Mouse (Mus musculus) retina, postnatal 1 day (tissue): ENCODE measurements around the gene Pard3.
A peak's percentile ranks its signal among the peaks of the same experiment; 100 is the strongest.

Experiments
- DNase-seq: peaks from one replicate; pipeline ENCODE4 v3.0.0-alpha.2; 2012

The Pard3 gene

DNA sequence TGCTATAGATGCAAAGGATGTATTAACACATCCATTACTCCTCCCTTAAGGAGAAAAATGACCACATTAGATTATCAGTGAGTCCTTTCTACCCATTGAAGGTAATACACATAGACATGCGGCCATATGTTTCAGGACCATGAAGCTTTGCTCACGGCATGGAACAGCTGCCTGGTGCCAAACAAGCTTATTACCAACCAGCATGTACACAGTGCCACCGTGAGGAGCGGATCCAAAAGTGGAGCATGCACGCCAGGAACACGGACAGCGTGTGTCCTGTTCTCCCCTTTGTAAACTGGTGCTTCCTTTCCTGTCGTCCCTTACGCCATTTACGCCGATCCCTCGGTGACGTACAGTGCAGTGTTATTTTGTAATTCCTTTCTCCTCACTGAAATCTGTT is 232.2 kb downstream of the Pard3 start:
- DNase-seq: peak; percentile 69

DNA sequence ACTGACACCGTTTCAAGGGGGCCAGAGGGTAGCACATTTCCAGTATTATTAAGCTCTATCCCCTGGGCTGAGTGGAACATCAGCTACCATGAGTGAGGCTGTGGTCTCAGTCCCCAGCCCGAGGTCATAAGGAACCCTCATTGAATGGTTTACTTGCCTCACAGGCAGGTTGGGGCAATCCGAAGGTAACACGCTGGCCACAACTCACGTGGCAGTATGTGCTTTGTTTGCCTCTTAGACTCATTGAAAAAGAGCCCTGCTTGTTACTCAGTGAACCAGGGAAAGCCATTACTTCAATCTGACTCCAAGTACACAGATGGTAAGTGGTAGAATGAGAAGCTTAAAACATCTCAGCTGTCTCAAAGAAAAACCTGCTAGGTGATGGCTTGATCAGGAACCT is 236.8 kb downstream of the Pard3 start:
- no peak for DNase-seq

GRCm38 (mm10) chr8:127302847-127303445 is 239.3 kb downstream of the Pard3 start:
- no peak for DNase-seq

GRCm38 (mm10) chr8:127307026-127307425 is 243.3 kb downstream of the Pard3 start:
- DNase-seq: no peak

DNA sequence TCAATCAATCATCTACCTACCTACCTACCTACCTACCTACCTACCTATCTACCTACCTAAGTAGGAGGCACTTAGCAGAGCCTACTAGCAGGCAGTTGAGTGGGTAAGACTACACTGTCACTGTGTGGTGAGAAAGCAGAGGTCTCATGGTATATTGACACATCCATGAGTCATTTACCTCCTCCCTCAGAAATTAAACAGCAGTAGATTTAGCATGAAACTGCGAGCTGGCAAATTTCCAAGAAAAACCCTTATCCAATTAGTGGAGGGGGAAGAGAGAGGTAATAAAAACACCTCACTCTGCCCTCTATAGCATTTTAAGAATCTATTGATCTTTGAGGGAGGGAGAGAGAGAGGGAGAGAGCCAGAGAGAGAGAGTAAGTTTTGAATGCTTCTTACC is 245.7 kb downstream of the Pard3 start:
- no peak for DNase-seq

GRCm38 (mm10) chr8:127315811-127316210 is 252.1 kb downstream of the Pard3 start:
- DNase-seq: no peak

- DNase-seq: no peak
Measured at GRCm38 (mm10) chr8:127317914-127318313, 254.2 kb downstream of the Pard3 start.

- DNase-seq: no peak
Measured at GRCm38 (mm10) chr8:127318377-127319159, 254.9 kb downstream of the Pard3 start.

DNA sequence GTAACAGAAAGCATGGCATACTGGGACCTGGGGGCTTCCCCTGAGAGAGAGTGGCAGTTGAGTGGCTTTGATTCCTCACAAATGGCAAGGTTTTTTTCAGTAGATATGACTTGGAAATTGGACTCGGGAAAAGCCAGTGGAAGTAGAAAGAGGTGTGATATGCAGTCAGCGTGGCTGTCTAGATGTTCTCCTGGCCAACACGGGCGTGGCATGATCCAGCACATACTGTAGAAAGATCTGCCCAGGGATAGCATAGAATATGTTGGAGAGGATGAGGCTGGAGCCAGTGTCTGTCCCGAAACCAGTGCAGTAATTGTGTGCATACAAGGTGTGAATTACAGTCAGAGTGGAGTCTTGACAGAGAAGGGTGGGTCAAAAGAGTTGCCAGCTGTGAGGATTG is 257.2 kb downstream of the Pard3 start:
- no peak for DNase-seq

- no peak for DNase-seq
Measured at GRCm38 (mm10) chr8:127323583-127324360, 260.1 kb downstream of the Pard3 start.

DNA sequence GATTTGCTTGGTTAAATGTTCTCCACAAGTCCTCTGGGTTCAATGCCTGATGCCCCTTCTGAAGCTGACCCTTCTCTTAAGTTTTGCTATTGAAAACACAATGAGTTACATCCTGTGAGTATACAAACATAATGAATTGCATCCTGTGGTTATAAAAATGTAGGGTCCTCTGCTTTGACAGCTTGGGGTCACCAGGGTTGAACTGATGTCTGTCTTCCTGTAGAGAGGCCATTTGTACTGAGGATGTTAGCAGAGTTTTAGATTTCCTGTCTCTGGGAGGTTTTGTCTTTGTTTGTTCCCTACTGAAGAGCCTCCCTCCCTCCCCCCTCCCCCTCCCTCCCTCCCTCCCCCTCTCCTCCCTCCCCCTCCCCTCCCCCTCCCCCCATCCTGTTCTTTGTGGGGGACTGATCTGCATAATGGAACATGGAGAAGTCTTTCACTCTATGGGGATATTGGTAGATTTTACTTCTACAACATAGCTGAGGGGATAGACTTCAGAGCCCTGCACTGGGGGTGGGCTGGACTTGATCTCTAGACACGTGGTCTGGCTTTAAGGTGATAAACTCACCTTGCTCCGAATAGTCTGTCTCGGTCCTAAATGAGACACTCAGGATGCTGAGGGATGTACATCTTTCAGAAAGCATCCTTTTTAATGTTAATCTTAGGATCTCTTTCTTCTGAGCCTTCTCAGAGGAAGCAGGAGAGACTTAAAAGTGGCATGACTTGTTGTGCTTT is 261.3 kb downstream of the Pard3 start:
- no peak for DNase-seq

GRCm38 (mm10) chr8:127325749-127326148 is 262.1 kb downstream of the Pard3 start:
- no peak for DNase-seq

DNA sequence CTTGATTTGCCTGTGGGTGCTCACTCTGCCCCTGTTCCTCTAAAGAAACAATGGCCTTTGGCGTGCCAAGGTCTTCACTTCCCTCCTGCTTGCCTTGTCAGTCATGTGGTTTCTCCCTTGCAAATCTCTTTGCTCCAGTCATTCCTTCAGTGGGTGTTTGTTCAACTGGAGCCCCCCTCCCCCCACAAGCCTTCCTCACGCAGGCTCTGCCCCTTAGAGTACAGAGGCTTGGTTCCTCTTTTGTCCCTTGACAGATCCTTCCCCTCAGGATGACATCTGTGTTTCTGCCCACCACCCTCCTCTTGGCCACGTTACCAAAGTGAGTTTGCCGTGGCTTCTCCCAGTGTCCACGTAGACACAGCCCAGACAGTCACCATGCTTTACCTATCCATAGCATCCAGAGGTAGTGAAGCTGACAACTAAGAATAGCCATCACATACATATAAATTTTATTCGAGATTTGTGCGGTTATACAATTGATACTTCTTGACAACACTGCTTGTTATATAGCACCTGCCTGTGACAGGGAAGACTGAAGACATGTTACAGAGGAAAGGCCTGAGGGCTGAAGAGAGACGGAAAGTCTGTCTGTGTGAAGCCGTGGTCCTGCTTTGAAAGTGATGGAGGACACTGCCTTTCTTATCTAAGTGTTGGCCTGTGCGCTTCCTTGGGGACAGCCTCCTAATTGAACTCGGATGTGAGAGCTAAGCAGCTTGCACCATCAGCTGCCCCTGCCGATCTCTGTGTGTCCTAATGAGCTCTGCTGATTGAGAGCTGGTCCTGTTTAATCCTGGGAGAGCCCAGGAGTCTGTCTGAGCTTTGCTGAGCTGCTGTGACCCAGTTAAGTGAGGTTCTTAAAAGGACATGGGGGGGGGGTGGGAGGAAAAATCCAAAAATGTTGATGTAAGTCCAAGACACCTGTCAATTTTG is 266.8 kb downstream of the Pard3 start:
- DNase-seq: peak; percentile 91

- DNase-seq: peak; percentile 71
Measured at GRCm38 (mm10) chr8:127331751-127332150, 268.1 kb downstream of the Pard3 start.

DNA sequence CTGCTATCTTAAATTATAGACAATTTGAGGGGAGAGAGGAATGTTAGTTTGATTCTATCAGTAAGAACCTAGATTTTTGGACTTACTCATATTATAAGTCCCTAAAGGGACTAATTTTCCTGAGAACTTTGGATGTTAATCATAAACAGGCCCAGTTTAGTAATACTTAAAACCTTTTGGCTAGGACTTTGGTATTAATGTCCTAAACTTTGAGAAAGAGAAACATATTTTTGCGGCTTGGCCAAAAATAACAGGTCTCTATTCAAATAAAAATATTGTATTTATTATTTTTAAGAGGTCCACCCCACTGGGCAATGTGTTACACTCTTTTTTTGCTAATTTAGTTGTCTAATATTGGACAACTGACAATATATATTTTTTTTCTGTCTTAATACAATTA is 271.5 kb downstream of the Pard3 start:
- no peak for DNase-seq

DNA sequence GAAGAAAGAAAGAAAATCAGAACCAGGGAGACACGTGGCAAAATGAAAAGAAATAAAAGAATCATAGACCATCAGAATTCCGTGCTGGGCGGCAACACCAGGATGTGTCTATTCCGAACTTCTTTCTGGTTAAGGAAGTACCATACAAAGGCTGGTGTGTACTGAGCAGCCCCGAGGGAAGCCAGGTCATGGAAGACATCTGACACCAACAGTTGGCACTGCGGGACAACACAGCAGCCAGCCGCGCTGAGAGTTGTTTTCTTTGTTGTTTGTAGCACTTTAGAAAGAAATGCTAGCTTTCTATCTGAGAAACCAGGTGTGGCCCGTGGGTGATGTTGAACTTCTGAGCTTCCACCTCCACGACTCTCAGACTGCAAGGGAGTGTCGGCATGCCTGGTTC is 274.5 kb downstream of the Pard3 start:
- no peak for DNase-seq

DNA sequence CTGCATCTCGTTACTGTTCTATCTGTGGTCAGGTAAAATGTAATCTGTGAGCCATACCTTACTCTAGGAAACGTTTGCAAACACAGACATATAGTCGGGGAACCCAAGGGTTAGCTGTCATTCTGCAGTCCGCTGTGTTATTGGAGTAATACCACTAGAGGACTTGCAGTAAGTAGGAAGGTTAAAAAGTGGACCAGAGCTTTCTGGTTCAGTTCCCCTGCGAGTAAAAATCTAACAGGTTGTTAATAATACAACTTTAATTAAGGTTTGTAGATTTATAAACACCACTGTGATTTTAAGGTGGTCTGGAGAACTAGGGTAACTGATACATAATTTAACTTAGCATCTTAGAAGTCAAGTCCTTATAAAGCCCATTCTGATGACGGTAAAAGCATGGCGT is 277.4 kb downstream of the Pard3 start:
- no peak for DNase-seq

GRCm38 (mm10) chr8:127343115-127343514 is 279.4 kb downstream of the Pard3 start:
- no peak for DNase-seq

GRCm38 (mm10) chr8:127344421-127344820 is 280.7 kb downstream of the Pard3 start:
- no peak for DNase-seq

DNA sequence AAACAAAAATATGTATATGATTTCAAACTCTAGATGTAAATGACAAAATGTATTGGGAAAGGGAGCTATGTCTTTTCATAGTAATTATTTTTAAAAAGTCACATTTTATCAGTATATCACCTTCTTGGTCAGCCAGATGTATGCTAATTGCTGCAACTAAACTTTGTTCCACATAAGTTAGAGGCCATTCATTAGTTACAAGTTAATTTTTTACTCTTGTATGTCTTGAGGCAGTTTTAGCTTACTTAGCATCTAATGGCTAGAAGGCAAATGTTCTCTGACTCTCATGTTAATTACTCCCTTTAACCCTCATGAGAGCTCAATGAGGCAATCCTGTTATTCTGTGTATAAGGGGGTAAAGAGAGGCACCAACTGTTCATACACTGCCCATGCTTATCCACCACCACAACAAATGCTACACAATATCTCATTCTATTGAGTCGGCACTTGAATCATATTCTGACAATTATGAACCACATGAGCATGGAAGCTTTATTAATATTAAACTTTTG is 282.3 kb downstream of the Pard3 start:
- DNase-seq: no peak

DNA sequence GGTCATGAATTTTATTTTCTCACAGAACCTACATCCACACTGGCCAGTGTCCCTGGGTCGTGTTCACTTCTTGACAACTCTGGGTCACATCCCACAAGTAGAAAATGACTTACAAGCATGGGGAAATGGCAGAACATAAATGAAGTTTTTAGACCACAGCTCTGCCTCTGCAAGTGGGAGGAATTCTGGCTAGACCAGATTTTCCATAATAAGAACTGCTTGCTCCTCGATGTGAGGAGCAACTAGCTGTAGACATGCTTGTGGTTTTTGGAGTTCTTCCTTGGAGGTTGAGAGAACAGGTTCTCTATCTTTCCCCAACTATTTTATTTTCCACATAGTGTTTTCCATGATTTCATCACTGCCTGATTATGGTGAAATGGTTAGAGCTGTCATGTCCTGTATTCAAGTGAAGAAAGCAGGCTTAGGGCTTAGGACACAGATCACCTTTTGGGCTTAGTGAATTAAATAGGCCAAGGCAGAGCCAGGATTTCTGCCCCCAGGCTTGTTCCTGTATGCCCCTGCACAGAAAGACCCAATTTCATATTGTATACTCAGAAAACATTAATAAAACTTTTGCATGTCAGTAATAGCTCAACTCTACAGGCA is 284.3 kb downstream of the Pard3 start:
- no peak for DNase-seq
